Mouse (Mus musculus): ENCODE data around the gene Adam12.

- TF ChIP-seq CTCF (IDR thresholded peaks at IDR 0.05; ENCODE audit: extremely low read depth, insufficient read depth, low read length) (no peak), POLR2A (IDR thresholded peaks at IDR 0.05; ENCODE audit: extremely low read depth, insufficient read depth, low read length) (no peak)
Measured at GRCm38 (mm10) chr7:133933378-133933777, 298.6 kb downstream of the Adam12 start.

All from cortical plate, adult 2 months (tissue).